Mouse (Mus musculus) olfactory bulb, adult 2 months (tissue): ENCODE measurements at regions not wholly inside any gene's neighbourhood (a gene's known extent, or its start where the extent isn't known, plus 50 kb on each side); places are given as distances from the start of the nearest gene placed in this dataset.

Source experiments
- CTCF ChIP-seq: fragments of 200-500 bp; IDR thresholded peaks from 2 replicates; pipeline ENCODE4 v1.5.1; 2012; ENCODE audit warnings: low read depth, mild to moderate bottlenecking, low read length, moderate library complexity; ENCODE audit not compliant: insufficient read depth
- POLR2A ChIP-seq: fragments of 200-500 bp; IDR thresholded peaks from 2 replicates; pipeline ENCODE4 v1.6.1; 2012; ENCODE audit warnings: mild to moderate bottlenecking, low read depth, low read length, moderate library complexity; ENCODE audit not compliant: insufficient read depth

DNA sequence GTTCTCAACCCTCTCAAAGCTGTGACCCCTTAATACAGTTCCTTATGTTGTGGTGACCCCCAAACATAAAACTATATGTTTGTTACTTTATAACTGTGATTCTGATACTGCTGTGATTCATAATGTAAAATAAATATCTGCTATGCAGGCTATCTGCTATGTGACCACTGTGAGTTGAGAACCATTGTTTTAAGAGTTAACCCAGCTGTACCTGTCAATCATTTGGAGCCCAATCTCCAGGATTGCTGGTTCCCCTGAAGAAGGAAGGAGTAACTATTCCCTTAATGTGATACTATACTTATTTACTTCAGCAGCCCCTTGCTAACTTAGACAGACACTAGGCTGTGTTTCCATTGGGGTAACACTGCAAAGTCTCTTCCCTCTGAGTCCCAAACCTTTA lies 400.5 kb downstream of the Nbas start:
- no peak for TF ChIP-seq POLR2A
- no peak for TF ChIP-seq CTCF
